8 mouse cellular contexts compared by ENCODE assay signal in the genomic region with DNA sequence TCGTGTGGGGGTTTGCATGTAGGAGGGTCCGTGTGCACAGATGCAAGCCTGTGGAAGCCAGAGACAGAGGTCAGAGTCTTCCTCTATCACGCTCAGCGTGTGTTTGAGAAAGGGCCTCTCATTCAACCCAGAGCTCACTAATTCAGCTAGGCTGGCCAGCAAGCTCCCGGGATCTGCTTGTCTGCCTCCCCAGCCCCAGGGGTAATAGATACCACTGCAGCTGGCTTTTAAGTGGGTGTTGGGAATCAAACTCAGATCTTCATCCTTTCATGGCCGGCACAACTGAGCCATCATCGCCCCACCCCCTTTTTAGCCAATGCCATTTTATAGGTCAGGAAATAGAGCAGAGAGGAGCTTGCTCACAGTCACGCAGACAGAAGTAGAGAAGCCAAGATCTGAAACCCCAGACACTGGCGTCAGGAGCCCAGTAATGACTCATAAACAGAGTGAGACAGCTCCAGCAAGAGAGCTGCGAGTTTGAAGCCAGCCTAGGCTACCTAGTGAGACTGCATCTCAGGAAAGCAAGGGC.
DNase-seq lines count a peak whose midpoint lies in the region; ATAC-seq and TF ChIP-seq lines count a peak whose summit lies in the region.

No protein-coding gene starts in this region.

- peak overlapping the region; percentile 99 for H3K27ac ChIP-seq in embryonic facial prominence, embryonic 15.5 days (replicated peaks)
- H3K27ac ChIP-seq in hindbrain, postnatal 0 days, result peak overlapping the region; percentile 95
- H3K27ac ChIP-seq in midbrain, postnatal 0 days (ENCODE audit: low read depth, low read length), result peak overlapping the region; percentile 95

- no peaks in the 10 kb centered on the region for H3K36me3 ChIP-seq in embryonic facial prominence, embryonic 15.5 days
- no peaks in the 10 kb centered on the region for H3K36me3 ChIP-seq in hindbrain, postnatal 0 days (ENCODE audit: insufficient read depth, low read length)
- no peaks in the 10 kb centered on the region for H3K36me3 ChIP-seq in midbrain, postnatal 0 days (ENCODE audit: insufficient read depth, low read length)

- peaks cover 74% of the 10 kb centered on the region for H3K4me1 ChIP-seq in embryonic facial prominence, embryonic 15.5 days
- H3K4me1 ChIP-seq in hindbrain, postnatal 0 days (ENCODE audit: insufficient read depth, low read length), result peaks cover 66% of the 10 kb centered on the region
- peaks cover 45% of the 10 kb centered on the region for H3K4me1 ChIP-seq in midbrain, postnatal 0 days (ENCODE audit: insufficient read depth, low read length)

- no peak for ATAC-seq in embryonic facial prominence, embryonic 15.5 days (ENCODE audit: insufficient number of reproducible peaks, low FRiP score, low TSS enrichment, low read depth)
- ATAC-seq in hindbrain, postnatal 0 days, result no peak
- no peak for ATAC-seq in midbrain, postnatal 0 days (ENCODE audit: low FRiP score)
- no peak for ATAC-seq in megakaryocyte progenitor cell, adult 5-6 weeks (replicated peaks; ENCODE audit: poor library complexity)

- no peaks in the 10 kb centered on the region for H3K27me3 ChIP-seq in embryonic facial prominence, embryonic 15.5 days
- H3K27me3 ChIP-seq in hindbrain, postnatal 0 days (ENCODE audit: insufficient read depth, low read length), result no peaks in the 10 kb centered on the region
- no peaks in the 10 kb centered on the region for H3K27me3 ChIP-seq in midbrain, postnatal 0 days (ENCODE audit: insufficient read depth, low read length)

- H3K4me3 ChIP-seq in embryonic facial prominence, embryonic 15.5 days (replicated peaks), result no peak overlapping the region
- H3K4me3 ChIP-seq in hindbrain, postnatal 0 days (ENCODE audit: low read length), result no peak overlapping the region
- H3K4me3 ChIP-seq in midbrain, postnatal 0 days (ENCODE audit: low read depth, low read length), result no peak overlapping the region

- intact Hi-C loops in heart, postnatal 14 days (cut with DNase I), result loop anchor here (5.0 kb wide), 2 partner anchors 49 to 69 kb away; no protein-coding TSS in a partner anchor

- no peak overlapping the region for H3K4me2 ChIP-seq in embryonic facial prominence, embryonic 15.5 days (replicated peaks)
- H3K4me2 ChIP-seq in hindbrain, postnatal 0 days (ENCODE audit: low read depth, low read length), result no peak overlapping the region
- H3K4me2 ChIP-seq in midbrain, postnatal 0 days (ENCODE audit: low read depth, low read length, poor library complexity, severe bottlenecking), result no peak overlapping the region

- no peaks in the 10 kb centered on the region for H3K9me3 ChIP-seq in embryonic facial prominence, embryonic 15.5 days (replicated peaks)
- no peaks in the 10 kb centered on the region for H3K9me3 ChIP-seq in hindbrain, postnatal 0 days (ENCODE audit: low read length)
- no peaks in the 10 kb centered on the region for H3K9me3 ChIP-seq in midbrain, postnatal 0 days (ENCODE audit: low read length)

- no peak for TF ChIP-seq CTCF in hindbrain, postnatal 0 days (IDR thresholded peaks at IDR 0.05; ENCODE audit: low read depth)
- TF ChIP-seq CTCF in midbrain, postnatal 0 days (IDR thresholded peaks at IDR 0.05), result no peak

- DNase-seq in heart, adult 11 months, result peak; percentile 96
- no peak for DNase-seq in heart, postnatal 14 days
- DNase-seq in Muller cell, postnatal 12 days (ENCODE audit: inconsistent ontology term), result peak; percentile 82
- DNase-seq in hindbrain, postnatal 0 days (ENCODE audit: low spot score), result no peak
- DNase-seq in midbrain, postnatal 0 days (ENCODE audit: low spot score), result peak; percentile 18
- DNase-seq in thymus, adult 18-20 months, result no peak

- 16% methylated on average over 10 of the region's 10 CpGs for WGBS in embryonic facial prominence, embryonic 15.5 days
- 8% methylated on average over 10 of the region's 10 CpGs for WGBS in hindbrain, postnatal 0 days
- 11% methylated on average over 10 of the region's 10 CpGs for WGBS in midbrain, postnatal 0 days

- no peak overlapping the region for H3K9ac ChIP-seq in embryonic facial prominence, embryonic 15.5 days
- H3K9ac ChIP-seq in hindbrain, postnatal 0 days (replicated peaks; ENCODE audit: low read length), result peak overlapping the region; percentile 30; the same call in 1 of the 2 replicates
- H3K9ac ChIP-seq in midbrain, postnatal 0 days (replicated peaks; ENCODE audit: low read length, poor library complexity, severe bottlenecking), result peak overlapping the region; percentile 24; the same call in 1 of the 2 replicates

Comparison
In these comparisons a context has a peak if more than half of its experiments do, and no peak if none do; other contexts are left out.
1. DNase-seq: peak in heart, adult 11 months (single experiment), Muller cell, postnatal 12 days (single experiment) and midbrain, postnatal 0 days (single experiment); none in heart, postnatal 14 days (0 of 2), hindbrain, postnatal 0 days (single experiment) and thymus, adult 18-20 months (0 of 2).
2. Peak in every context shown above with its lines, with median percentiles within 50 percentile points of each other: H3K27ac ChIP-seq.